Mouse (Mus musculus): ENCODE data around the gene Lin37. TPM values are rescaled to one million over a fixed set of nuclear protein-coding genes. Genes with fewer than 3 reads are reported as not detected.

The Lin37 gene
- polyA plus RNA-seq, 1 experiment from 2014 or later = 65.1 TPM

GRCm38 (mm10) chr7:30593579-30594509 lies 34.2 kb upstream of the Lin37 start:
- no peak overlapping the region for H3K9ac ChIP-seq
- no peak overlapping the region for H3K4me3 ChIP-seq
- ATAC-seq = no peak
- H3K27me3 ChIP-seq = no peaks in the 10 kb centered on the region
- peaks cover 7% of the 10 kb centered on the region for H3K4me1 ChIP-seq
- H3K36me3 ChIP-seq (ENCODE audit: poor library complexity, severe bottlenecking) = no peaks in the 10 kb centered on the region
- 77% methylated on average over 10 of the region's 10 CpGs for WGBS
- H3K27ac ChIP-seq = no peak overlapping the region
- H3K9me3 ChIP-seq (replicated peaks) = no peaks in the 10 kb centered on the region
- H3K4me2 ChIP-seq = no peak overlapping the region

GRCm38 (mm10) chr7:30592772-30593423 lies 33.3 kb upstream of the Lin37 start:
- peaks cover 7% of the 10 kb centered on the region for H3K4me1 ChIP-seq
- no peak for ATAC-seq
- H3K4me2 ChIP-seq = no peak overlapping the region
- H3K9me3 ChIP-seq (replicated peaks) = no peaks in the 10 kb centered on the region
- 58% methylated on average over 5 of the region's 5 CpGs for WGBS
- H3K9ac ChIP-seq = no peak overlapping the region
- no peaks in the 10 kb centered on the region for H3K27me3 ChIP-seq
- no peak overlapping the region for H3K27ac ChIP-seq
- H3K4me3 ChIP-seq = no peak overlapping the region
- H3K36me3 ChIP-seq (ENCODE audit: poor library complexity, severe bottlenecking) = no peaks in the 10 kb centered on the region

- ATAC-seq = no peak
- Histone ChIP-seq H3K9me3 (replicated peaks) (no peaks in the 10 kb centered on the region), H3K27me3 (no peaks in the 10 kb centered on the region), H3K27ac (no peak overlapping the region), H3K9ac (peak overlapping the region; percentile 45; the same call in 1 of the 2 replicates), H3K36me3 (ENCODE audit: poor library complexity, severe bottlenecking) (peaks cover 3% of the 10 kb centered on the region; the same call in 1 of the 2 replicates), H3K4me2 (no peak overlapping the region), H3K4me1 (peaks cover 19% of the 10 kb centered on the region), H3K4me3 (no peak overlapping the region)
- 10% methylated on average over 4 of the region's 4 CpGs for WGBS
Observed at GRCm38 (mm10) chr7:30591605-30591951, 31.9 kb upstream of the Lin37 start.

- Histone ChIP-seq H3K27ac (no peak overlapping the region), H3K4me3 (no peak overlapping the region), H3K4me1 (peaks cover 23% of the 10 kb centered on the region), H3K27me3 (no peaks in the 10 kb centered on the region), H3K9ac (no peak overlapping the region), H3K9me3 (replicated peaks) (no peaks in the 10 kb centered on the region), H3K4me2 (no peak overlapping the region), H3K36me3 (ENCODE audit: poor library complexity, severe bottlenecking) (peaks cover 8% of the 10 kb centered on the region)
- no peak for ATAC-seq
- 89% methylated on average over 9 of the region's 9 CpGs for WGBS
Observed at GRCm38 (mm10) chr7:30590927-30591604, 31.4 kb upstream of the Lin37 start.

- H3K4me3 ChIP-seq = peak overlapping the region; percentile 97
- H3K27me3 ChIP-seq = no peaks in the 10 kb centered on the region
- WGBS = 31% methylated on average over 39 of the region's 40 CpGs
- H3K27ac ChIP-seq = peak overlapping the region; percentile 93
- H3K4me2 ChIP-seq = peak overlapping the region; percentile 97
- no peaks in the 10 kb centered on the region for H3K9me3 ChIP-seq (replicated peaks)
- H3K9ac ChIP-seq = peak overlapping the region; percentile 99
- peaks cover 23% of the 10 kb centered on the region for H3K4me1 ChIP-seq
- peaks cover 22% of the 10 kb centered on the region for H3K36me3 ChIP-seq (ENCODE audit: poor library complexity, severe bottlenecking)
- ATAC-seq = peak; percentile 63
Observed at GRCm38 (mm10) chr7:30589435-30590301, 30.0 kb upstream of the Lin37 start.

- Histone ChIP-seq H3K9me3 (replicated peaks) (no peaks in the 10 kb centered on the region), H3K4me1 (peaks cover 23% of the 10 kb centered on the region)
- WGBS = under 1% methylated on average over 51 of the region's 68 CpGs
Observed at GRCm38 (mm10) chr7:30588676-30589434, 29.2 kb upstream of the Lin37 start, which contains the start of gene Kmt2b. Kmt2b (minus strand) TSS chr7:30588726.

GRCm38 (mm10) chr7:30587842-30588667 lies 28.4 kb upstream of the Lin37 start:
- Histone ChIP-seq H3K4me1 (peaks cover 23% of the 10 kb centered on the region), H3K4me3 (peak overlapping the region; percentile 97), H3K36me3 (ENCODE audit: poor library complexity, severe bottlenecking) (peaks cover 38% of the 10 kb centered on the region), H3K27me3 (no peaks in the 10 kb centered on the region), H3K9ac (peak overlapping the region; percentile 99), H3K4me2 (peak overlapping the region; percentile 97), H3K9me3 (replicated peaks) (no peaks in the 10 kb centered on the region), H3K27ac (peak overlapping the region; percentile 93)
- WGBS = under 1% methylated on average over 30 of the region's 67 CpGs
- ATAC-seq = peak; percentile 57

More at GRCm38 (mm10) chr7:30588676-30589434, 29.2 kb upstream of the Lin37 start, which contains the start of gene Kmt2b:
- peaks cover 30% of the 10 kb centered on the region for H3K36me3 ChIP-seq (ENCODE audit: poor library complexity, severe bottlenecking)
- no peaks in the 10 kb centered on the region for H3K27me3 ChIP-seq
- H3K4me3 ChIP-seq = peak within 1 kb of the TSS; percentile 97
- ATAC-seq = peak; percentile 95
- H3K4me2 ChIP-seq = peak within 1 kb of the TSS; percentile 97
- H3K9ac ChIP-seq = peak within 1 kb of the TSS; percentile 99
- peak within 1 kb of the TSS; percentile 93 for H3K27ac ChIP-seq

GRCm38 (mm10) chr7:30586455-30587020 lies 26.9 kb upstream of the Lin37 start:
- Histone ChIP-seq H3K9ac (peak overlapping the region; percentile 99), H3K4me2 (peak overlapping the region; percentile 97), H3K4me1 (peaks cover 23% of the 10 kb centered on the region), H3K36me3 (ENCODE audit: poor library complexity, severe bottlenecking) (peaks cover 53% of the 10 kb centered on the region), H3K27me3 (no peaks in the 10 kb centered on the region), H3K4me3 (peak overlapping the region; percentile 97; the same call in 1 of the 2 replicates), H3K9me3 (replicated peaks) (no peaks in the 10 kb centered on the region), H3K27ac (no peak overlapping the region)
- whole genome bisulfite sequencing = 88% methylated on average over 28 of the region's 28 CpGs
- no peak for ATAC-seq

GRCm38 (mm10) chr7:30585170-30585569 lies 25.5 kb upstream of the Lin37 start:
- H3K36me3 ChIP-seq (ENCODE audit: poor library complexity, severe bottlenecking) = peaks cover 67% of the 10 kb centered on the region
- no peak overlapping the region for H3K4me2 ChIP-seq
- no peak overlapping the region for H3K27ac ChIP-seq
- no peak overlapping the region for H3K9ac ChIP-seq
- H3K9me3 ChIP-seq (replicated peaks) = no peaks in the 10 kb centered on the region
- 94% methylated on average over 7 of the region's 7 CpGs for WGBS
- no peaks in the 10 kb centered on the region for H3K27me3 ChIP-seq
- peaks cover 23% of the 10 kb centered on the region for H3K4me1 ChIP-seq
- H3K4me3 ChIP-seq = no peak overlapping the region
- ATAC-seq = no peak

- H3K27ac ChIP-seq = no peak overlapping the region
- H3K27me3 ChIP-seq = no peaks in the 10 kb centered on the region
- H3K4me3 ChIP-seq = no peak overlapping the region
- peaks cover 16% of the 10 kb centered on the region for H3K4me1 ChIP-seq
- H3K36me3 ChIP-seq (ENCODE audit: poor library complexity, severe bottlenecking) = peaks cover 75% of the 10 kb centered on the region
- ATAC-seq = no peak
- no peak overlapping the region for H3K4me2 ChIP-seq
- no peak overlapping the region for H3K9ac ChIP-seq
- no peaks in the 10 kb centered on the region for H3K9me3 ChIP-seq (replicated peaks)
- WGBS = 95% methylated on average over 10 of the region's 10 CpGs
Observed at GRCm38 (mm10) chr7:30584339-30584738, 24.7 kb upstream of the Lin37 start.

Data from forebrain, embryonic 13.5 days (tissue).